Mouse (Mus musculus): ENCODE results near the gene Olfr943.

The Olfr943 gene

GRCm38 (mm10) chr9:39166004-39166403 is at the start of gene Olfr943:
Olfr943 (plus strand) TSS chr9:39166304.
- DNase-seq (ENCODE audit: low read depth, low spot score): no peak

DNA sequence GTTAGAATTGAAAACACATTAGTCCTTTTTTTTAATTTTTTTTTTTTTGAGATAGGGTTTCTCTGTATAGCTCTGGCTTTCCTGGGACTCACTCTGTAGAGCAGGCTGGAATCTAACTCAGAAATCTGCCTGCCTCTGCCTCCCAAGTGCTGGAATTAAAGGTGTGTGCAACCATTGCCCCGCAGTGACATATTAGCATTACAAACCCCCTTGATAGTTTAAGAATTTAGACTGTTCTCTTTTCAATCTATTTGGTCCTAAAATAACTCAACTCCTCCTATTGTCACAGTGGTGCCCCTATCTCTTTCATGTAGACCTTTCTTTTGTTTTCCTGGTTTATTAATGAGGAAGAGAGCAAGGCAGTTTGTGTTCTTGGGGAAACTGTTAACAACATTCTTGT is 38.8 kb upstream of the Olfr943 start:
- no peak for DNase-seq (ENCODE audit: low read depth, low spot score)

DNA sequence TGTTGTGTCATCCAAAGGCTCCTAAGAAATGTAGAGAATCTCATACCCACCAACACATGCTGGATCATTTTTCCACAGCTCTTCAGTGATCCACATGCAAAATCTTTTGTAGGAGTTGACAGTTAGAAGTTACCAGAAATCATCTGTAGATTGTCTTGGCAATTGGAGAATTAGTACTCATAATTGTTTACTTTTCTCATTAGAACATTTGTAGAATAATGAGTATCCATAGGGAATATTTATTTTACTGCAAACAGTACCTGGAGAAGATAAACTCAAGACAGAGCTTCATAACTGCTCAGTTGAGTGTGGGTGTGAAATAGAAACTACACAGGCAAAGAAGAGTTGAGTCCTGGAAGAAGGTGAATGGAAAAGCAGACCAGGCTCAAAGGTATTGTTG is 38.3 kb upstream of the Olfr943 start, which contains the start of gene Olfr27:
Gene Olfr27, plus strand, starts transcription at position 301 of the 400 bp plus-strand sequence.
- DNase-seq (ENCODE audit: low read depth, low spot score): no peak

GRCm38 (mm10) chr9:39152401-39152800 is 13.7 kb upstream of the Olfr943 start:
- DNase-seq (ENCODE audit: low read depth, low spot score): no peak

DNA sequence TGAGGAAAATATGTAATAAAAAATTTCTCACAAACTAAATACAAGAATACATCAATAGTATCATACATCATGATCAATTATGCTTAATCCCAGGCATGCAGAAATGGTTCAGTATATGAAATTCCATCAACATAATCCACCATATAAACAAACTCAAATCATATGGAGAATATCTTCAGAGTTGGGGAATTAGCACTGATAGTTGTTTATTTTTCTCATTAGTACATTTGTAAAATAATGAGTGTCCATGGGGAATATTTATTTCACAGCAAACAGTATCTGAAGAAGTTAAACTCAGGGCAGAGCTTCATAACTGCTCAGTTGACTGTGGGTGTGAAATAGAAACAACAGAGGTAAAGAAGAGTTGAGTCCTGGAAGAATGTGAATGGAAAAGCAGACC is 35.5 kb downstream of the Olfr943 start, which contains the start of gene Olfr944:
Gene Olfr944, plus strand, starts transcription at position 301 of the 400 bp plus-strand sequence.
- DNase-seq (ENCODE audit: low read depth, low spot score): no peak
